ENCODE assay signal across 21 mouse cellular contexts in the genomic region with DNA sequence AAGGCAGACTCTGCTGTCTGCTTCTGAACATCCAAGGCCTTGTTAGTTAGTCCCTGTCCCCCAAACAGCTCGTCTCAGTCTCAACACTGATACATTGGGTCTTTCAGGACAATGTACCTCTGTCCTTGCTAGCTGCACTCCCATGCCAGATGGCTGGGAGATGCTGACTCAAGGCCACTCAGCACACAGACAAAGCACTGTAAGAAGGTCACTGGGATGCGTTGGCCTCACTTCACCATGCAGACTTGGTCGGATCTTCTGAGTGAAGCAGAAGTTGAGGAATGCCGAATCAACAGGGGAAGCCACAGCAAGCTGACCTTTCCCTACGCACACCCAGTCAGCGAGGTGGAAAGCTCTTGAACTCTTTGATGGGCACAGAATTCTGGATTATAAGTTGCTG. TPM values are rescaled to one million over a fixed set of nuclear protein-coding genes. Genes with fewer than 3 reads are reported as not detected.
"Had no signal": no experiment of that assay in that cellular context is flagged by ENCODE, and none has a peak within 500 bp of the region (broad histone marks: within the 10 kb centered on the region; RNA-seq: fewer than 3 reads in every experiment).

No protein-coding gene starts in this region.

- H3K27me3 ChIP-seq: liver, embryonic 15.5 days; midbrain, embryonic 12.5 days had no signal

- H3K9me3 ChIP-seq: limb, embryonic 10.5 days; liver, embryonic 15.5 days; midbrain, embryonic 12.5 days had no signal

- H3K27ac ChIP-seq: layer of hippocampus, adult 2 months; left cerebral cortex, adult 2 months; limb, embryonic 10.5 days; liver, embryonic 15.5 days; midbrain, embryonic 12.5 days; stomach, postnatal 0 days had no signal

- H3K36me3 ChIP-seq: limb, embryonic 10.5 days; liver, embryonic 15.5 days; midbrain, embryonic 12.5 days had no signal

- DNase-seq: kidney, adult 8-10 months; kidney, postnatal 25 days; lung, adult 2 months; lung, postnatal 36 days; thymus, postnatal 4 days had no signal

- H3K4me3 ChIP-seq: layer of hippocampus, adult 2 months; left cerebral cortex, adult 2 months; limb, embryonic 10.5 days; liver, embryonic 15.5 days; midbrain, embryonic 12.5 days had no signal

- H3K4me1 ChIP-seq: limb, embryonic 10.5 days; liver, embryonic 15.5 days; midbrain, embryonic 12.5 days had no signal

RNA-seq across cellular contexts. Expression of a gene that starts 55.7 kb away (rescaled TPM):
- total RNA-seq: layer of hippocampus, adult 2 months; layer of hippocampus, postnatal 25 days; left cerebral cortex, adult 2 months; left cerebral cortex, postnatal 14 days; megakaryocyte, adult 5-6 weeks; midbrain, postnatal 0 days had no signal
- polyA plus RNA-seq: intestine, postnatal 0 days; kidney, embryonic 16.5 days; limb, embryonic 10.5 days; limb, embryonic 14.5 days; liver, embryonic 11.5 days; liver, embryonic 15.5 days; lung, adult 2 months; lung, postnatal 0 days; midbrain, embryonic 12.5 days; midbrain, postnatal 0 days; neural tube, embryonic 14.5 days; stomach, postnatal 0 days had no signal
